8 mouse cellular contexts compared by ENCODE assay signal in genomic region chr8:83740586-83740975, GRCm38 (mm10). TPM values are rescaled to one million over a fixed set of nuclear protein-coding genes. Genes with fewer than 3 reads are reported as not detected.
DNase-seq lines count a peak whose midpoint lies in the region; ATAC-seq and TF ChIP-seq lines count a peak whose summit lies in the region.

No protein-coding gene starts in this region.

- no peak for TF ChIP-seq POLR2A in heart, adult 2 months (IDR thresholded peaks at IDR 0.05; ENCODE audit: insufficient read depth, low read depth, low read length)

- peaks cover 6% of the 10 kb centered on the region; the same call in 1 of the 2 replicates for H3K9me3 ChIP-seq in forebrain, embryonic 12.5 days
- H3K9me3 ChIP-seq in liver, embryonic 15.5 days (replicated peaks): no peaks in the 10 kb centered on the region

- no peak for DNase-seq in heart, adult 2 months
- no peak for DNase-seq in heart, adult 9 months (ENCODE audit: low spot score in 2 of 2)
- DNase-seq in 416B (ENCODE audit: low read depth): peak; percentile 22
- no peak for DNase-seq in embryo, embryonic 10.5 days (ENCODE audit: low spot score)
- no peak for DNase-seq in embryo, embryonic 9.5 days (ENCODE audit: extremely low spot score)

- peak overlapping the region; percentile 86 for H3K4me2 ChIP-seq in forebrain, embryonic 12.5 days
- peak overlapping the region; percentile 76 for H3K4me2 ChIP-seq in liver, embryonic 15.5 days

- H3K79me2 ChIP-seq in heart, adult 2 months (replicated peaks; ENCODE audit: control insufficient read depth, insufficient read depth, low read length): peaks cover 4% of the 10 kb centered on the region

- peak overlapping the region; percentile 92 for H3K4me3 ChIP-seq in heart, adult 2 months
- peak overlapping the region; percentile 48 for H3K4me3 ChIP-seq in forebrain, embryonic 12.5 days (replicated peaks)
- peak overlapping the region; percentile 57 for H3K4me3 ChIP-seq in liver, embryonic 15.5 days (replicated peaks)

- no peak for TF ChIP-seq EP300 in heart, adult 2 months (IDR thresholded peaks at IDR 0.05; ENCODE audit: insufficient read depth, low read depth, low read length)

- peak overlapping the region; percentile 92 for H3K9ac ChIP-seq in heart, adult 2 months (ENCODE audit: low read depth, low read length)
- peak overlapping the region; percentile 51 for H3K9ac ChIP-seq in forebrain, embryonic 12.5 days
- H3K9ac ChIP-seq in liver, embryonic 15.5 days: peak overlapping the region; percentile 35; the same call in 1 of the 2 replicates

- H3K36me3 ChIP-seq in heart, adult 2 months (ENCODE audit: control insufficient read depth, insufficient read depth, low read length): no peaks in the 10 kb centered on the region
- H3K36me3 ChIP-seq in forebrain, embryonic 12.5 days (replicated peaks): no peaks in the 10 kb centered on the region
- no peaks in the 10 kb centered on the region for H3K36me3 ChIP-seq in liver, embryonic 15.5 days (replicated peaks)

- ATAC-seq in forebrain, embryonic 12.5 days (ENCODE audit: low FRiP score): no peak; the same call in 1 of the 2 replicates
- ATAC-seq in liver, embryonic 15.5 days (ENCODE audit: insufficient read depth): no peak
- ATAC-seq in CD4-positive, CD25-positive, alpha-beta regulatory T cell, adult 4 months: no peak

- no peaks in the 10 kb centered on the region for H3K27me3 ChIP-seq in heart, adult 2 months (ENCODE audit: control insufficient read depth, insufficient read depth, low read length)
- peaks cover 59% of the 10 kb centered on the region for H3K27me3 ChIP-seq in forebrain, embryonic 12.5 days
- peaks cover 12% of the 10 kb centered on the region for H3K27me3 ChIP-seq in liver, embryonic 15.5 days

- peaks cover 22% of the 10 kb centered on the region for H3K4me1 ChIP-seq in heart, adult 2 months (ENCODE audit: control insufficient read depth, insufficient read depth, low read length)
- peaks cover 15% of the 10 kb centered on the region for H3K4me1 ChIP-seq in forebrain, embryonic 12.5 days
- H3K4me1 ChIP-seq in liver, embryonic 15.5 days (replicated peaks): peaks cover 59% of the 10 kb centered on the region

- H3K27ac ChIP-seq in heart, adult 2 months: peak overlapping the region; percentile 98
- no peak overlapping the region for H3K27ac ChIP-seq in forebrain, embryonic 12.5 days
- H3K27ac ChIP-seq in liver, embryonic 15.5 days (replicated peaks): peak overlapping the region; percentile 72

- intact Hi-C loops in heart, adult 2 months (cut with DNase I): loop anchor here (5.0 to 10.0 kb wide), 2 partner anchors 257 to 444 kb away; partner anchors contain the start of genes Nanos3 and Samd1

- TF ChIP-seq CTCF in heart, adult 2 months (IDR thresholded peaks at IDR 0.05): no peak

- 3% methylated on average over 3 of the region's 3 CpGs for WGBS in heart, adult 2 months
- WGBS in forebrain, embryonic 12.5 days: 19% methylated on average over 3 of the region's 3 CpGs
- 7% methylated on average over 3 of the region's 3 CpGs for WGBS in liver, embryonic 15.5 days (ENCODE audit: insufficient replicate concordance)

RNA-seq across cellular contexts. Expression of gene Adgre5, which starts 0.5 kb away (rescaled TPM):
- 10 to 100 TPM; 44.6 to 46.4 TPM for total RNA-seq in heart, adult 2 months (2021)
- 73.1 and 73.9 TPM in 2 replicates for polyA plus RNA-seq in heart, adult 2 months (2012; rRNA removed)
- 9.4 and 10.7 TPM in 2 replicates for polyA plus RNA-seq in forebrain, embryonic 12.5 days (2016; fragmentation: Nextera tagmentation; extraction: Ambion mirVana)
- polyA plus RNA-seq in liver, embryonic 15.5 days (2015; fragmentation: Nextera tagmentation; extraction: Ambion mirVana): 13.4 and 15.4 TPM in 2 replicates
- 100 to 1,000 TPM; 199 to 267 TPM for polyA plus RNA-seq in CD4-positive, CD25-positive, alpha-beta regulatory T cell, adult 4 months (2017; shearing (Covaris generic))

RNA-seq across cellular contexts. Expression of gene Ddx39, which starts 25.6 kb away (rescaled TPM):
- total RNA-seq in heart, adult 2 months (2021): 10 to 100 TPM; 15.7 to 17.7 TPM
- 18.0 and 27.3 TPM in 2 replicates for polyA plus RNA-seq in heart, adult 2 months (2012; rRNA removed)
- 168 and 185 TPM in 2 replicates for polyA plus RNA-seq in forebrain, embryonic 12.5 days (2016; fragmentation: Nextera tagmentation; extraction: Ambion mirVana)
- polyA plus RNA-seq in liver, embryonic 15.5 days (2015; fragmentation: Nextera tagmentation; extraction: Ambion mirVana): 184 and 189 TPM in 2 replicates
- polyA plus RNA-seq in CD4-positive, CD25-positive, alpha-beta regulatory T cell, adult 4 months (2017; shearing (Covaris generic)): 100 to 1,000 TPM; 153 to 208 TPM

RNA-seq across cellular contexts. Expression of gene Pkn1, which starts 41.6 kb away (rescaled TPM):
- 10 to 100 TPM; 51.1 to 55.6 TPM for total RNA-seq in heart, adult 2 months (2021)
- 53.7 and 59.5 TPM in 2 replicates for polyA plus RNA-seq in heart, adult 2 months (2012; rRNA removed)
- polyA plus RNA-seq in forebrain, embryonic 12.5 days (2016; fragmentation: Nextera tagmentation; extraction: Ambion mirVana): 37.1 and 38.0 TPM in 2 replicates
- polyA plus RNA-seq in liver, embryonic 15.5 days (2015; fragmentation: Nextera tagmentation; extraction: Ambion mirVana): 11.3 and 12.8 TPM in 2 replicates
- polyA plus RNA-seq in CD4-positive, CD25-positive, alpha-beta regulatory T cell, adult 4 months (2017; shearing (Covaris generic)): 10 to 100 TPM; 21.0 to 25.9 TPM

Comparison
In these comparisons a context has a peak if more than half of its experiments do, and no peak if none do; other contexts are left out.
1. H3K9ac ChIP-seq: peak in every context shown above with its lines; median percentile 92 in heart, adult 2 months; 51 in forebrain, embryonic 12.5 days; 35 in liver, embryonic 15.5 days.